Mouse (Mus musculus): Measurements from ENCODE around the gene R3hdm1. TPM values are rescaled to one million over a fixed set of nuclear protein-coding genes. Genes with fewer than 3 reads are reported as not detected.
"Not testable (repeated sequence)": the region's sequence is repeated elsewhere in the genome, so short reads cannot be mapped to it uniquely, and the experiment has no call there.

R3hdm1 gene
- total RNA-seq, 2 experiments from 2014 or later: 89.3 to 183 TPM

GRCm38 (mm10) chr1:128103520-128104088 lies 503 bp downstream of the R3hdm1 start:
- ATAC-seq (replicated peaks; ENCODE audit: low FRiP score, low TSS enrichment, poor library complexity, severe bottlenecking): peak; percentile 21

- ATAC-seq (replicated peaks; ENCODE audit: low FRiP score, low TSS enrichment, poor library complexity, severe bottlenecking): peak; percentile 67
Observed at GRCm38 (mm10) chr1:128120913-128121627, 18.0 kb downstream of the R3hdm1 start.

- not testable (repeated sequence) for ATAC-seq (replicated peaks; ENCODE audit: low FRiP score, low TSS enrichment, poor library complexity, severe bottlenecking)
Observed at GRCm38 (mm10) chr1:128136222-128136621, 33.1 kb downstream of the R3hdm1 start.

GRCm38 (mm10) chr1:128141039-128141438 lies 37.9 kb downstream of the R3hdm1 start:
- ATAC-seq (replicated peaks; ENCODE audit: low FRiP score, low TSS enrichment, poor library complexity, severe bottlenecking): no peak

GRCm38 (mm10) chr1:128141737-128142136 lies 38.6 kb downstream of the R3hdm1 start:
- no peak for ATAC-seq (replicated peaks; ENCODE audit: low FRiP score, low TSS enrichment, poor library complexity, severe bottlenecking)

GRCm38 (mm10) chr1:128166956-128167355 lies 63.9 kb downstream of the R3hdm1 start:
- no peak for ATAC-seq (replicated peaks; ENCODE audit: low FRiP score, low TSS enrichment, poor library complexity, severe bottlenecking)

GRCm38 (mm10) chr1:128170104-128170503 lies 67.0 kb downstream of the R3hdm1 start:
- no peak for ATAC-seq (replicated peaks; ENCODE audit: low FRiP score, low TSS enrichment, poor library complexity, severe bottlenecking)

GRCm38 (mm10) chr1:128191426-128191825 lies 88.3 kb downstream of the R3hdm1 start:
- ATAC-seq (replicated peaks; ENCODE audit: low FRiP score, low TSS enrichment, poor library complexity, severe bottlenecking): no peak

GRCm38 (mm10) chr1:128192369-128192768 lies 89.3 kb downstream of the R3hdm1 start:
- no peak for ATAC-seq (replicated peaks; ENCODE audit: low FRiP score, low TSS enrichment, poor library complexity, severe bottlenecking)

- no peak for ATAC-seq (replicated peaks; ENCODE audit: low FRiP score, low TSS enrichment, poor library complexity, severe bottlenecking)
Observed at GRCm38 (mm10) chr1:128194011-128194410, 90.9 kb downstream of the R3hdm1 start.

GRCm38 (mm10) chr1:128197353-128197752 lies 94.3 kb downstream of the R3hdm1 start:
- no peak for ATAC-seq (replicated peaks; ENCODE audit: low FRiP score, low TSS enrichment, poor library complexity, severe bottlenecking)

GRCm38 (mm10) chr1:128213261-128213660 lies 110.2 kb downstream of the R3hdm1 start:
- ATAC-seq (replicated peaks; ENCODE audit: low FRiP score, low TSS enrichment, poor library complexity, severe bottlenecking): peak; percentile 95

- no peak for ATAC-seq (replicated peaks; ENCODE audit: low FRiP score, low TSS enrichment, poor library complexity, severe bottlenecking)
Observed at GRCm38 (mm10) chr1:128221886-128222285, 118.8 kb downstream of the R3hdm1 start.

GRCm38 (mm10) chr1:128223304-128223703 lies 120.2 kb downstream of the R3hdm1 start:
- ATAC-seq (replicated peaks; ENCODE audit: low FRiP score, low TSS enrichment, poor library complexity, severe bottlenecking): no peak; the same call in 1 of the 2 replicates

GRCm38 (mm10) chr1:128235181-128235580 lies 132.1 kb downstream of the R3hdm1 start:
- no peak for ATAC-seq (replicated peaks; ENCODE audit: low FRiP score, low TSS enrichment, poor library complexity, severe bottlenecking)

GRCm38 (mm10) chr1:128243627-128243995 lies 140.5 kb downstream of the R3hdm1 start, which contains the start of gene Ubxn4:
TSS of gene Ubxn4 (plus strand) at chr1:128243964.
- ATAC-seq (replicated peaks; ENCODE audit: low FRiP score, low TSS enrichment, poor library complexity, severe bottlenecking): peak; percentile 15

- ATAC-seq (replicated peaks; ENCODE audit: low FRiP score, low TSS enrichment, poor library complexity, severe bottlenecking): peak; percentile 95
Observed at GRCm38 (mm10) chr1:128243996-128244726, 141.1 kb downstream of the R3hdm1 start.

- ATAC-seq (replicated peaks; ENCODE audit: low FRiP score, low TSS enrichment, poor library complexity, severe bottlenecking): peak; percentile 51
Observed at GRCm38 (mm10) chr1:128244727-128245355, 141.7 kb downstream of the R3hdm1 start.

- ATAC-seq (replicated peaks; ENCODE audit: low FRiP score, low TSS enrichment, poor library complexity, severe bottlenecking): not testable (repeated sequence)
Observed at GRCm38 (mm10) chr1:128267061-128267460, 164.0 kb downstream of the R3hdm1 start.

GRCm38 (mm10) chr1:128270731-128271130 lies 167.6 kb downstream of the R3hdm1 start:
- ATAC-seq (replicated peaks; ENCODE audit: low FRiP score, low TSS enrichment, poor library complexity, severe bottlenecking): no peak

Measured in megakaryocyte-erythroid progenitor cell, adult 5-6 weeks (primary cell).